Mouse (Mus musculus) forebrain, embryonic 16.5 days (tissue): ENCODE results near the gene Nubp1. TPM values are rescaled to one million over a fixed set of nuclear protein-coding genes. Genes with fewer than 3 reads are reported as not detected.

Experiments
- ATAC-seq: fragments of 200-750 bp; cut with Nextera tagmentation; 2 replicates; pipeline ENCODE4 v1.8.0; 2017; ENCODE audit warnings: mild to moderate bottlenecking, moderate library complexity
- H3K27ac ChIP-seq: fragments of 300-500 bp; sonication (generic); 2 replicates; pipeline ENCODE4 v1.5.1; 2014; ENCODE audit warnings: low read length, control low read depth
- H3K27me3 ChIP-seq: fragments of 300-500 bp; sonication (generic); replicated peaks from 2 replicates; pipeline ENCODE4 v1.6.1; 2014; ENCODE audit warnings: low read length; ENCODE audit not compliant: control insufficient read depth, insufficient read depth
- H3K36me3 ChIP-seq: fragments of 300-500 bp; sonication (generic); 2 replicates; pipeline ENCODE4 v1.6.1; 2014; ENCODE audit not compliant: control insufficient read depth, insufficient read depth
- H3K4me1 ChIP-seq: fragments of 300-500 bp; sonication (generic); replicated peaks from 2 replicates; pipeline ENCODE4 v1.6.1; 2014; ENCODE audit warnings: low read length; ENCODE audit not compliant: control insufficient read depth, insufficient read depth
- H3K4me2 ChIP-seq: fragments of 300-500 bp; sonication (generic); 2 replicates; pipeline ENCODE4 v1.6.1; 2014; ENCODE audit warnings: mild to moderate bottlenecking, low read length, control low read depth
- H3K4me3 ChIP-seq: fragments of 300-500 bp; sonication (generic); replicated peaks from 2 replicates; pipeline ENCODE4 v1.5.1; 2014; ENCODE audit warnings: mild to moderate bottlenecking, low read length, control low read depth
- H3K9ac ChIP-seq: fragments of 300-500 bp; sonication (generic); replicated peaks from 2 replicates; pipeline ENCODE4 v1.6.1; 2014; ENCODE audit warnings: low read depth, low read length, control low read depth
- H3K9me3 ChIP-seq: fragments of 300-500 bp; sonication (generic); 2 replicates; pipeline ENCODE4 v1.6.1; 2016; ENCODE audit warnings: low read length; ENCODE audit not compliant: control insufficient read depth
- WGBS: fragments of 180-500 bp; shearing (Covaris S2); extraction: QIAGEN DNeasy Blood & Tissue Kit; methylation state at CpG from one replicate; pipeline ENCODE4 v1.1.7; 2014; 5-methylcytosine and 5-hydroxymethylcytosine counted together
- polyA plus RNA-seq: library from polyadenylated mRNA; unstranded; fragments of >200 nt; fragmentation: Nextera tagmentation; extraction: Ambion mirVana; gene quantifications from 2 replicates; pipeline ENCODE4 v1.2.1, GENCODE M21; 2015

Nubp1 gene
- polyA plus RNA-seq, 1 experiment from 2014 or later, result 47.7 TPM

- H3K36me3 ChIP-seq, result no peaks in the 10 kb centered on the region
- H3K27ac ChIP-seq, result no peak overlapping the region
- no peak overlapping the region for H3K4me2 ChIP-seq
- no peak for ATAC-seq
- no peak overlapping the region for H3K9ac ChIP-seq
- H3K9me3 ChIP-seq, result no peaks in the 10 kb centered on the region
- H3K27me3 ChIP-seq, result no peaks in the 10 kb centered on the region
- no peak overlapping the region for H3K4me3 ChIP-seq
- peaks cover 4% of the 10 kb centered on the region; the same call in 1 of the 2 replicates for H3K4me1 ChIP-seq
- 82% methylated on average over 6 of the region's 6 CpGs for WGBS
Observed at GRCm38 (mm10) chr16:10453872-10454582, 42.3 kb downstream of the Nubp1 start.

- Histone ChIP-seq H3K4me3 (no peak overlapping the region), H3K27ac (no peak overlapping the region), H3K4me1 (peaks cover 4% of the 10 kb centered on the region; the same call in 1 of the 2 replicates), H3K27me3 (no peaks in the 10 kb centered on the region), H3K9ac (no peak overlapping the region), H3K4me2 (no peak overlapping the region), H3K36me3 (no peaks in the 10 kb centered on the region), H3K9me3 (no peaks in the 10 kb centered on the region)
- 64% methylated on average over 3 of the region's 3 CpGs for WGBS
- ATAC-seq, result no peak
Observed at GRCm38 (mm10) chr16:10454583-10454974, 42.8 kb downstream of the Nubp1 start.

GRCm38 (mm10) chr16:10460188-10460587, 48.4 kb downstream of the Nubp1 start:
- no peak for ATAC-seq
- Histone ChIP-seq H3K4me2 (no peak overlapping the region), H3K27me3 (no peaks in the 10 kb centered on the region), H3K4me1 (no peaks in the 10 kb centered on the region), H3K36me3 (no peaks in the 10 kb centered on the region), H3K9me3 (no peaks in the 10 kb centered on the region), H3K4me3 (no peak overlapping the region), H3K27ac (no peak overlapping the region), H3K9ac (no peak overlapping the region)
- WGBS, result 78% methylated on average over 2 of the region's 2 CpGs

GRCm38 (mm10) chr16:10461178-10461577, 49.4 kb downstream of the Nubp1 start:
- ATAC-seq, result no peak
- Histone ChIP-seq H3K36me3 (no peaks in the 10 kb centered on the region), H3K4me3 (no peak overlapping the region), H3K27me3 (no peaks in the 10 kb centered on the region), H3K27ac (no peak overlapping the region), H3K9ac (no peak overlapping the region), H3K9me3 (no peaks in the 10 kb centered on the region), H3K4me1 (no peaks in the 10 kb centered on the region), H3K4me2 (no peak overlapping the region)
- 95% methylated on average over 2 of the region's 2 CpGs for WGBS

- ATAC-seq, result no peak
- no peaks in the 10 kb centered on the region for H3K9me3 ChIP-seq
- no peaks in the 10 kb centered on the region for H3K36me3 ChIP-seq
- WGBS, result 30% methylated on average over 4 of the region's 4 CpGs
- H3K27me3 ChIP-seq, result no peaks in the 10 kb centered on the region
- no peak overlapping the region for H3K4me3 ChIP-seq
- H3K4me2 ChIP-seq, result no peak overlapping the region
- no peak overlapping the region for H3K27ac ChIP-seq
- no peak overlapping the region for H3K9ac ChIP-seq
- peaks cover 3% of the 10 kb centered on the region; the same call in 1 of the 2 replicates for H3K4me1 ChIP-seq
Observed at GRCm38 (mm10) chr16:10465011-10465681, 53.4 kb downstream of the Nubp1 start.

GRCm38 (mm10) chr16:10467391-10468107, 55.8 kb downstream of the Nubp1 start:
- no peaks in the 10 kb centered on the region for H3K27me3 ChIP-seq
- H3K27ac ChIP-seq, result no peak overlapping the region
- peaks cover 3% of the 10 kb centered on the region; the same call in 1 of the 2 replicates for H3K4me1 ChIP-seq
- ATAC-seq, result no peak
- WGBS, result 25% methylated on average over 11 of the region's 11 CpGs
- no peaks in the 10 kb centered on the region for H3K36me3 ChIP-seq
- no peak overlapping the region for H3K4me3 ChIP-seq
- no peak overlapping the region for H3K9ac ChIP-seq
- H3K9me3 ChIP-seq, result no peaks in the 10 kb centered on the region
- no peak overlapping the region for H3K4me2 ChIP-seq

- no peak overlapping the region for H3K9ac ChIP-seq
- no peaks in the 10 kb centered on the region for H3K36me3 ChIP-seq
- no peak overlapping the region for H3K4me2 ChIP-seq
- H3K27ac ChIP-seq, result no peak overlapping the region
- no peaks in the 10 kb centered on the region for H3K9me3 ChIP-seq
- 75% methylated on average over 1 of the region's 1 CpGs for WGBS
- H3K4me3 ChIP-seq, result no peak overlapping the region
- no peaks in the 10 kb centered on the region for H3K27me3 ChIP-seq
- peak; percentile 80 for ATAC-seq
- peaks cover 3% of the 10 kb centered on the region; the same call in 1 of the 2 replicates for H3K4me1 ChIP-seq
Observed at GRCm38 (mm10) chr16:10468201-10468600, 56.5 kb downstream of the Nubp1 start.

- 93% methylated on average over 3 of the region's 3 CpGs for WGBS
- Histone ChIP-seq H3K9ac (no peak overlapping the region), H3K36me3 (no peaks in the 10 kb centered on the region), H3K27me3 (no peaks in the 10 kb centered on the region), H3K4me3 (no peak overlapping the region), H3K9me3 (no peaks in the 10 kb centered on the region), H3K4me1 (peaks cover 3% of the 10 kb centered on the region; the same call in 1 of the 2 replicates), H3K4me2 (no peak overlapping the region), H3K27ac (no peak overlapping the region)
- ATAC-seq, result no peak
Observed at GRCm38 (mm10) chr16:10471950-10472349, 60.2 kb downstream of the Nubp1 start.
